Mouse (Mus musculus) embryonic fibroblast, embryonic 13.5 days (primary cell): ENCODE data around the gene Ier5l. TPM values are rescaled to one million over a fixed set of nuclear protein-coding genes. Genes with fewer than 3 reads are reported as not detected.

ENCODE experiments used
- H3K27ac ChIP-seq: 2 replicates; pipeline ENCODE4 v1.5.1; 2012; ENCODE audit warnings: low read length, control low read depth, inconsistent platforms; ENCODE audit not compliant: insufficient read depth
- H3K4me1 ChIP-seq: 2 replicates; pipeline ENCODE4 v1.6.1; 2011; ENCODE audit warnings: low read length; ENCODE audit not compliant: control insufficient read depth, insufficient read depth
- H3K4me3 ChIP-seq: 2 replicates; pipeline ENCODE4 v1.5.1; 2011; ENCODE audit warnings: mild to moderate bottlenecking, control low read depth, low read length; ENCODE audit not compliant: insufficient read depth
- CTCF ChIP-seq: IDR thresholded peaks from 2 replicates; pipeline ENCODE4 v1.5.1; 2011; ENCODE audit warnings: mild to moderate bottlenecking, control low read depth, low read length, moderate library complexity, borderline replicate concordance; ENCODE audit not compliant: insufficient read depth
- POLR2A ChIP-seq: IDR thresholded peaks from 2 replicates; pipeline ENCODE4 v1.6.1; 2011; ENCODE audit warnings: low read depth, mild to moderate bottlenecking, control low read depth, low read length, moderate library complexity
- polyA plus RNA-seq: library from polyadenylated mRNA; stranded (reverse); fragments of >200 nt; gene quantifications from 2 replicates; pipeline ENCODE4 v1.2.4, GENCODE M21; 2011; ENCODE audit warnings: low read depth; ENCODE audit not compliant: missing spikeins, insufficient read length

Gene Ier5l
- polyA plus RNA-seq, 1 experiment = 18.1 TPM

- Histone ChIP-seq H3K4me1 (no peaks in the 10 kb centered on the region), H3K27ac (no peak overlapping the region), H3K4me3 (no peak overlapping the region)
- no peak for TF ChIP-seq CTCF
- no peak for TF ChIP-seq POLR2A
Measured at GRCm38 (mm10) chr2:30456104-30456980, 17.7 kb downstream of the Ier5l start.

- TF ChIP-seq CTCF (no peak), POLR2A (no peak)
- Histone ChIP-seq H3K4me3 (no peak overlapping the region), H3K4me1 (no peaks in the 10 kb centered on the region), H3K27ac (no peak overlapping the region)
Measured at GRCm38 (mm10) chr2:30454587-30454986, 19.4 kb downstream of the Ier5l start.

GRCm38 (mm10) chr2:30453570-30453969 is 20.4 kb downstream of the Ier5l start:
- TF ChIP-seq POLR2A (no peak), CTCF (no peak)
- Histone ChIP-seq H3K4me3 (no peak overlapping the region), H3K27ac (peak overlapping the region; percentile 27; the same call in 1 of the 2 replicates), H3K4me1 (no peaks in the 10 kb centered on the region)

GRCm38 (mm10) chr2:30451525-30451924 is 22.5 kb downstream of the Ier5l start:
- Histone ChIP-seq H3K4me1 (no peaks in the 10 kb centered on the region), H3K27ac (no peak overlapping the region), H3K4me3 (no peak overlapping the region)
- TF ChIP-seq POLR2A (no peak), CTCF (no peak)

- no peak overlapping the region for H3K4me3 ChIP-seq
- peaks cover 5% of the 10 kb centered on the region for H3K4me1 ChIP-seq
- no peak for TF ChIP-seq POLR2A
- no peak for TF ChIP-seq CTCF
- H3K27ac ChIP-seq = no peak overlapping the region
Measured at GRCm38 (mm10) chr2:30450530-30450929, 23.5 kb downstream of the Ier5l start.

GRCm38 (mm10) chr2:30448371-30448770 is 25.6 kb downstream of the Ier5l start:
- H3K27ac ChIP-seq = no peak overlapping the region
- peaks cover 9% of the 10 kb centered on the region for H3K4me1 ChIP-seq
- no peak overlapping the region for H3K4me3 ChIP-seq
- TF ChIP-seq POLR2A (no peak), CTCF (no peak)

- Histone ChIP-seq H3K4me3 (no peak overlapping the region), H3K27ac (no peak overlapping the region), H3K4me1 (peaks cover 21% of the 10 kb centered on the region)
- no peak for TF ChIP-seq CTCF
- no peak for TF ChIP-seq POLR2A
Measured at GRCm38 (mm10) chr2:30446891-30447826, 26.9 kb downstream of the Ier5l start.

- Histone ChIP-seq H3K27ac (peak overlapping the region; percentile 84), H3K4me1 (peaks cover 34% of the 10 kb centered on the region), H3K4me3 (no peak overlapping the region)
- TF ChIP-seq CTCF (no peak), POLR2A (peak; percentile 42; the same call in 1 of the 2 replicates)
Measured at GRCm38 (mm10) chr2:30445312-30445711, 28.7 kb downstream of the Ier5l start.

GRCm38 (mm10) chr2:30444450-30444849 is 29.6 kb downstream of the Ier5l start:
- H3K4me3 ChIP-seq = no peak overlapping the region
- H3K27ac ChIP-seq = no peak overlapping the region
- peaks cover 41% of the 10 kb centered on the region for H3K4me1 ChIP-seq
- TF ChIP-seq CTCF (no peak), POLR2A (no peak)
